Mouse (Mus musculus): Measurements from ENCODE around the gene Fgf23.

- TF ChIP-seq POLR2A (IDR thresholded peaks at IDR 0.05; ENCODE audit: low read depth, low read length) (no peak), CTCF (conservative IDR thresholded peaks at IDR 0.05; ENCODE audit: insufficient read depth, insufficient read length, low read depth, low read length) (no peak)
These were observed 31.8 kb downstream of the Fgf23 start for GRCm38 (mm10) chr6:127104396-127105029.
